Mouse (Mus musculus): Measurements from ENCODE around the gene Sh3d21.
"Not testable (repeated sequence)": the region's sequence is repeated elsewhere in the genome, so short reads cannot be mapped to it uniquely, and the experiment has no call there.

Gene Sh3d21

GRCm38 (mm10) chr4:126170737-126171136, 7.4 kb upstream of the Sh3d21 start:
- DNase-seq (ENCODE audit: extremely low spot score, low read depth, low spot score) = not testable (repeated sequence)

GRCm38 (mm10) chr4:126168851-126169250, 5.6 kb upstream of the Sh3d21 start:
- no peak for DNase-seq (ENCODE audit: extremely low spot score, low read depth, low spot score)

- no peak for DNase-seq (ENCODE audit: extremely low spot score, low read depth, low spot score)
Observed at GRCm38 (mm10) chr4:126166084-126166483, 2.8 kb upstream of the Sh3d21 start.

GRCm38 (mm10) chr4:126165092-126165491, 1.8 kb upstream of the Sh3d21 start:
- DNase-seq (ENCODE audit: extremely low spot score, low read depth, low spot score) = not testable (repeated sequence)

GRCm38 (mm10) chr4:126163685-126164084, 394 bp upstream of the Sh3d21 start:
- DNase-seq (ENCODE audit: extremely low spot score, low read depth, low spot score) = no peak

DNA sequence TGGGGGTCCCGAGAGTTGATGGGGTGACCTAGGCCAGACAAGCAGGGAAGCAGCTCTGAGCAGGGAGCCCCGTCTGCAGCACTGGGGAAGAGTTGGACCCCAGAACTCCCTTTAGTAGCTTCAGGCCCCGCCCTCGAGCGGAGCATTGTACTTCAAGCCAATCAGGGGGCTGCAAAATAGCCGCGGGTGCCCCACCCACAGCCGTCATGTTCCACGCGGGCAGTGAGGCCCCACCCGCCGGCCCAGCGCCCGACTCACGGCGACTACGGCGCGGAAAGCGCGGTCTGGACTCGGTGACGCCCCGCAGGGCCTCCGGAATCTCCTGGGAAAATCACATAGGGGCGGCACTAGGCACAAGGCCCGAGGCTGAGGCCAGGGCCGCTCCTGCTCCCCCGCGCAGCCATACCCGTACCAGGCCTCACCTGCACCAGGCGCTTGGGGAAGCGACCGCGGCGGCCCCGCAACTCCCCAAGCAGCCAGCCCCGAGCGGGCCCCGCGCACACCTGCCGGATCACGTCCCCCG, 686 bp downstream of the Sh3d21 start:
- DNase-seq (ENCODE audit: extremely low spot score, low read depth, low spot score) = no peak

- no peak for DNase-seq (ENCODE audit: extremely low spot score, low read depth, low spot score)
Observed at GRCm38 (mm10) chr4:126161986-126162385, 1.3 kb downstream of the Sh3d21 start.

DNA sequence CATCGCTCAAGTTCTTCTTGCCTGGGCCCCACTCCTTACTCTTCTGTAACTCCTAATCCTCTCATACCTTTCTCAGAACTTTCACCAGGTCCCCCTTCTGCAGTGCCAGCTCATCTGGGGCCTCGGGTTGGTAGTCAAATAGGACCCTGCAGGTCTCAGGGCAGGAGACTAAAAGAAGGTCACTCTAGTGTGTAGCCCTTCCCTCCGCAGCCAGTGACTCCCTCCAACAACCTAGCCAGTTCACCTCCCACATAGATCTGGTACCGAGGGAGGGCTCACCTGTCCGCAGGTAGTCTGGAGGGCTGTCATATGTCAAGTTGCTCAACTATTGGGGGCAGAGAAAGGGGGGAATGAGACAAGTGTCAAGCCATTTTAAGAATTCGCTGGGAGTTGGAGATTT, 1.8 kb downstream of the Sh3d21 start:
- no peak for DNase-seq (ENCODE audit: extremely low spot score, low read depth, low spot score)

DNA sequence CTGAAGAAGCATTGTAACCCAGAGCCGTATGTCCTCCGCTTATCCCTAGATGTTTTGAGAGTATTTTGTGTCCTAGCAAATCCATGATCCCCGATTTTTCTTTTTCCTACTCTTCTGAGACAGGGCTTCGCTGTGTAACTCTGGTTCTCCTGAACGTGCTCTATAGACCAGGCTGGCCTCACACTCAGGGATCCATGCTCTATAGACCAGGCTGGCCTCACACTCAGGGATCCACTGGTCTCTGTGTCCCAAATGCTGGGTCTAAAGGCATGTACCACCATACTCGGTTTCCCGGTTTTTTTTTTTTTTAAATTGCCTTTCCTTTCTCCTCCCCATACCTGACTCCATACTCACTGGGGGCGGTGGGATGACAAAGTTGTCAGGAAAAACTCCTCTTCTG, 2.3 kb downstream of the Sh3d21 start:
- no peak for DNase-seq (ENCODE audit: extremely low spot score, low read depth, low spot score)

DNA sequence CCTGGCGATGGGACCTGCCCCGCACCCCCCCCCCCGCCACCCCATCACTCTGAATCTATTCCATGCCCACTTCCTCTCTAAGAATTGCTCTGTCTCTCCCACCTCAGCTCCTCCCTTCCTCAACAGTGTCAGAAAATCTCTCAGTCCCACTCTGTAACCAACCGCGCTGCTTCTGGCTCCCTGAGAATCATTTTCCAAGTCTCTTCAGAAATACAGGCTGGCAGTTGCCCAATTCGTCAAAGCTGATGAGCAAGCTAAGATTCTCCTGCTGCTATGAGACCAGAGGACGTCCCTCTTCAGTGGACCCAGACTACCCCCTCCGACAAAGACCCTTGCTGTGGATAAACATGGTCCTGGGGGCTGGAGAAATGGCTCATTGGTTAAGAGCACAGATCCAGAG, 3.8 kb downstream of the Sh3d21 start:
- no peak for DNase-seq (ENCODE audit: extremely low spot score, low read depth, low spot score)

DNA sequence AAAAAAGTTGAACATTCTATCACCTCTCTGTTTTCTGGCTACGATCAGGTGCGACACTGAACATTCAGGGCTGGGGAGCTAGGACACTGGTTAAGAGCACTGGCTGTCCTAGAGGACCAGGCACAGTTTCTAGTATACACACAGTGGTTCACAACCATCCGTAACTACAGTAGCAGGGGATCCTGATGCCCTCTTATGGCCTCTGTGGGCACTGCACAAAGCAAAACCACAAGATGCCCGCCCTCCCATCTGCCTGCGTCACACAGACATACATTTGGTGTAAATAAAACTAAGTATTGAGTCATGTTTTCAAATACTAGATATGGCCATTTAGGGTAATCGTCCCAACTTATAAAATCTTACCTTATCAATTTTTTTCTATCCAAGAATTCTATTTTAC, 5.7 kb downstream of the Sh3d21 start:
- no peak for DNase-seq (ENCODE audit: extremely low spot score, low read depth, low spot score)

DNA sequence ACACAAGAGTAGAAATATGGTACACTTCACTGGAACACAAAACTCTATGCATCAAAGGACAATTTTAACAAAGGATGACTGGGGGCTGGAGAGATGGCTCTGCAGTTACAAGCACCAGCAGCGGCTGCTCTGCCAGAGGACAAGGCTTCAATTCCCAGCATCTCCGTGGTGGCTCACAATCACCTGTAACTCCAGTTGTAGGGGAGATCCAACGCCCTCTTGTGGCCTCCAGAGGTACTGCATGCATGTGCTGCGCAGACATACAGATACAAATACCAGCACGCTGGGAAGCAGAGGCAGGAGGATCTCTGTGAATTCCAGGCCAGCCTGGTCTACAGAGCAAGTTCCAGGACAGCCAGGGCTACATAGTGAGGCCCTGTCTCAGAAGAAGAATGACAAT, 6.7 kb downstream of the Sh3d21 start:
- DNase-seq (ENCODE audit: extremely low spot score, low read depth, low spot score) = no peak

- DNase-seq (ENCODE audit: extremely low spot score, low read depth, low spot score) = no peak
Observed at GRCm38 (mm10) chr4:126155869-126156268, 7.4 kb downstream of the Sh3d21 start.

GRCm38 (mm10) chr4:126155183-126155582, 8.1 kb downstream of the Sh3d21 start:
- no peak for DNase-seq (ENCODE audit: extremely low spot score, low read depth, low spot score)

- no peak for DNase-seq (ENCODE audit: extremely low spot score, low read depth, low spot score)
Observed at GRCm38 (mm10) chr4:126152864-126153263, 10.4 kb downstream of the Sh3d21 start.

DNA sequence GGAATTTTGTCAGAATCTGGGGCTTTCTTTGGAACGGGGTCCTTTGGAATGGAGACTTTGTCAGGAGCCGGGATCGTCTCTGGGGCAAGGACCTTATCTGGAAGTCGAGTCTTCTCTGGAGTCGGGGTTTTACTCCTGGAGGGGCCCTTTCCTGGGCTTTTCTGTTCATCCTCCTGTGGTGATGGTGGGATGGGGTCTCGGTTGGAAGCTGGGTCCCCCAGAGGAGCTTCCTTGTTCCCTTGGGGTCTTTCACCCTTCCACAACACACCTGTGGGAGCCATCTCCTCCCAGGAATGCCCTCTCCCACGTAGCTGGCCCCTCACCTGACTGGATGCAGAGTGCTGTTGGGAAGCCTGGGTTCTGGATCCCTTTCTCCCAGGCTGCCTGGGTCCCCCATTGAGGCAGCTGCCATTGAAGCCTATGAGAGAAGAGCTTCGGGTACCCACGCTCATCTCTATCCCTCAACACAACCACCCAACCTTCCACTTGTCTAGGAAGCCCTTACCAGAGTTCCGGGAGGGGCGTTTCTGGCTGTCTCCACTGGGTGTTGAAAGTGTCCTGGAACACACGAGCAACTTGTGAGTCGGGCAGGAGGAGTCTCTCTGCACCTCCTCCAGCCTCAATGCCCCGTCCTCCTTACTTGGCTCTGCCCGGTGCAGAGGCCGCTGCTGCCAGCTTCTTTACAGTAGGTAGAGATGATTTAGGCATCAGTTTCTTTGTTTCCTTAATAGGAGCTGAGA, 11.4 kb downstream of the Sh3d21 start:
- DNase-seq (ENCODE audit: extremely low spot score, low read depth, low spot score) = no peak

DNA sequence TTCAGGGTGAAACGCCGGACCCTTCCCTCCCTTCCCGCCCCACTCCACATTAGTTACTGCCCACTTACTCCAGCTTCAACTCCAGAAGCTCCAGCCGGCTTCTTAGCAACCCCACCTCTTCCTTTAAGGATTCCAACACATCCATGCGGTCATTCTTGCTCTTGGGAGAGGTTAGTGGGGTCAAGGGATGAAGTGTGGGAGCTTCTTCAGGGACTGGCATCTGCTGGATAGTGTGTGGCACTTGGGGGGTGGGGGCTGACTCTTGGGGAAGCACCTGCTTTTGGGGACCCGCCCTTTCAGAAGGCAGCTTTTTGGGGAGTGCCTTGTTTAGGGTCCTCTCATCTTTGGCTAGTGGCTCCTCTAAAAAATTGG, 12.4 kb downstream of the Sh3d21 start:
- DNase-seq (ENCODE audit: extremely low spot score, low read depth, low spot score) = no peak

GRCm38 (mm10) chr4:126150297-126150948, 12.9 kb downstream of the Sh3d21 start:
- peak; percentile 99 for DNase-seq (ENCODE audit: extremely low spot score, low read depth, low spot score)

GRCm38 (mm10) chr4:126149798-126150197, 13.5 kb downstream of the Sh3d21 start:
- DNase-seq (ENCODE audit: extremely low spot score, low read depth, low spot score) = no peak

DNA sequence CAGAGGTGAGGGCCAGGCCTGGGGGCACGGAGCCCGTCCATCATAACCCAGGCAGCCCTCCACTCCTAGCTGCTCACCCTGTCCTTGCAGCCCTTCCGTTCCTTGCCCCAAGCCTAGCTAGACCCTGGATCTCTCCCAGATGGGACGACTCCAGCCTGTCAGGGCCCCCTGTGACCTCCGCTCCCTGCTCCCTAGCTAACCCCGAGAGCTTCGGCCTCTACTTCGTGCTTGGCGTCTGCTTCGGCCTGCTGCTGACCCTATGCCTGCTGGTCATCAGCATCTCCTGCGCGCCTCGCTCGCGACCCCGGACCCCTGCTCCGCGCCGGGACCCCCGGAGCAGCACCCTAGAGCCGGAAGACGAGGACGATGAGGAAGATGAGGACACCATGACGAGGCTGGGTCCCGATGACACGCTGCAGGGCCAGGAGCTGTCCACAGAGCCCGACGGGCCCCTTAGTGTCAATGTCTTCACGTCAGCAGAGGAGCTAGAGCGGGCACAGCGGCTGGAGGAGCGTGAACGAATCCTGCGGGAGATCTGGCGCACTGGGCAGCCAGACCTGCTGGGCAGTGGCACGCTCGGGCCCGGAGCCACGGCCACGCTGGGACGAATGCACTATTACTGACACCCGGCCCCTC, 14.1 kb downstream of the Sh3d21 start:
- no peak for DNase-seq (ENCODE audit: extremely low spot score, low read depth, low spot score)

DNA sequence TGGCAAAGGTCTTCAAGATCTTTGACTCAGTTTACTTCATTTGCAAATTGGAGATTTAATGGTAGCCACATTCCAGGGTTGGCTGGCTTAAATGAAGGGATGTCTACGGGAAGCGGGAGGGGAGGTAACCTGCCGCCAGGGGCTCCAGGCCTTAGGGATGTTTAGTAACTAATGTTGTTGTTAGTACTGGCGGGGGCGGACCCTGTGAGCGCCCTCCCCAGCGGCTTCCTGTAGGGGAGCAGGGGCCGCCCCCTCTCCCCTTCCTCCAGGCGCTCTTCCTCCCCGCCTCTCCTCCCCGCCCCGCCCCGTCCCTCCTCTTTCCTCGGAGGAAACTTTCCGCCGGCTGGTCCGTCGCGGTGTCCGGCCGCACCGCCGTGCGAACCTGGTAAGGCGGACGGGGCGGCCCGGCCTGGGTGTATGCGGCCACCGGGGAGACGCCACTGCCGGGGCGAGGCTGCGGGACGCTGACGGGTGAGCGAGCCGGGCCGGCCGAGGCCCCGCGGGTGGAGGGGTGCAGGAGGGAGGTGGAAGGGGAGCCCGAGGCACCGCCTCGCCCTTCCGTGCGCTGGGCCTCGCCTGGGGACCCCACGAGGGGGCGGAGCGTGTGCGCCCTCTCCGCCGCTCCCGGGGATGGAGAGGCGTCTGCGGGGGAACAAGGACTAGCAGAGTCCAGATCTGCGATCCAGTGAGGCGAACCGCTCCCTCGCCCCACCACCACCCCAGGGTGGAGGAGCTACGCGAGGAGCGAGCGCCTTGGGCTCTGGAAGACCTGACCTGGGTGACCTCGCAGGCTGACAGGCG, 14.9 kb downstream of the Sh3d21 start:
- DNase-seq (ENCODE audit: extremely low spot score, low read depth, low spot score) = no peak
